Comparison of ENCODE assay signal across 14 mouse cellular contexts in genomic region chr17:44165730-44166347, GRCm38 (mm10). TPM values are rescaled to one million over a fixed set of nuclear protein-coding genes. Genes with fewer than 3 reads are reported as not detected.
DNase-seq lines count a peak whose midpoint lies in the region; ATAC-seq lines count a peak whose summit lies in the region.
"Had no signal": no experiment of that assay in that cellular context is flagged by ENCODE, and none has a peak within 500 bp of the region (broad histone marks: within the 10 kb centered on the region; RNA-seq: fewer than 3 reads in every experiment).

No protein-coding gene starts in this region.

- ATAC-seq in intestine, embryonic 16.5 days, result peak; percentile 91
- ATAC-seq in megakaryocyte, adult 5-6 weeks (ENCODE audit: poor library complexity, severe bottlenecking), result peak; percentile 59
- no peak for ATAC-seq in forebrain, embryonic 12.5 days (ENCODE audit: low FRiP score)
- ATAC-seq: liver, embryonic 12.5 days had no signal

- peak; percentile 21 to 41 for DNase-seq in heart, adult 18-20 months
- DNase-seq in heart, postnatal 14 days, result no peak
- peak; percentile 25 for DNase-seq in ES-CJ7 (ENCODE audit: low read depth, low spot score)
- no peak for DNase-seq in adrenal gland, postnatal 36 days
- no peak for DNase-seq in spleen, postnatal 4 days (ENCODE audit: low spot score in 2 of 2)
- DNase-seq: adrenal gland, postnatal 10 days; cerebellum, adult 2 months; layer of hippocampus, adult 9-11 months; thymus, adult 18-20 months had no signal

- intact Hi-C loops in heart, postnatal 14 days (cut with DNase I), result no loop called here

- H3K9ac ChIP-seq in intestine, embryonic 16.5 days (ENCODE audit: low read depth, low read length), result no peak overlapping the region
- no peak overlapping the region for H3K9ac ChIP-seq in forebrain, embryonic 12.5 days
- H3K9ac ChIP-seq: liver, embryonic 12.5 days had no signal

- H3K4me1 ChIP-seq in intestine, embryonic 16.5 days (ENCODE audit: control insufficient read depth, insufficient read depth, low read length), result 0 out of 2 replicates have a peak, but pooled peaks cover 6% of the 10 kb centered on the region
- no peaks in the 10 kb centered on the region for H3K4me1 ChIP-seq in forebrain, embryonic 12.5 days
- H3K4me1 ChIP-seq: liver, embryonic 12.5 days had no signal

- H3K27ac ChIP-seq in intestine, embryonic 16.5 days (ENCODE audit: low read length), result no peak overlapping the region
- H3K27ac ChIP-seq in forebrain, embryonic 12.5 days, result no peak overlapping the region
- H3K27ac ChIP-seq: forebrain, embryonic 10.5 days; liver, embryonic 12.5 days had no signal

- H3K36me3 ChIP-seq in intestine, embryonic 16.5 days (ENCODE audit: control insufficient read depth, insufficient read depth, low read length), result peaks cover 3% of the 10 kb centered on the region; the same call in 1 of the 2 replicates
- no peaks in the 10 kb centered on the region for H3K36me3 ChIP-seq in forebrain, embryonic 12.5 days (replicated peaks)
- H3K36me3 ChIP-seq: forebrain, embryonic 10.5 days; liver, embryonic 12.5 days had no signal

- H3K4me3 ChIP-seq in intestine, embryonic 16.5 days (ENCODE audit: low read length), result no peak overlapping the region
- no peak overlapping the region for H3K4me3 ChIP-seq in forebrain, embryonic 12.5 days (replicated peaks)
- H3K4me3 ChIP-seq: forebrain, embryonic 10.5 days; liver, embryonic 12.5 days had no signal

- H3K4me2 ChIP-seq in intestine, embryonic 16.5 days (ENCODE audit: low read depth, low read length), result no peak overlapping the region
- H3K4me2 ChIP-seq in forebrain, embryonic 12.5 days, result no peak overlapping the region
- H3K4me2 ChIP-seq: liver, embryonic 12.5 days had no signal

- WGBS in intestine, embryonic 16.5 days, result 56% methylated on average over 11 of the region's 11 CpGs
- 84% methylated on average over 11 of the region's 11 CpGs for WGBS in forebrain, embryonic 12.5 days

- H3K9me3 ChIP-seq in intestine, embryonic 16.5 days (ENCODE audit: control insufficient read depth, low read length), result no peaks in the 10 kb centered on the region
- no peaks in the 10 kb centered on the region for H3K9me3 ChIP-seq in forebrain, embryonic 12.5 days
- H3K9me3 ChIP-seq: forebrain, embryonic 10.5 days; liver, embryonic 12.5 days had no signal

- no peaks in the 10 kb centered on the region for H3K27me3 ChIP-seq in intestine, embryonic 16.5 days (replicated peaks; ENCODE audit: control insufficient read depth, insufficient read depth, low read length)
- H3K27me3 ChIP-seq in forebrain, embryonic 12.5 days, result no peaks in the 10 kb centered on the region
- H3K27me3 ChIP-seq: liver, embryonic 12.5 days had no signal

RNA-seq across cellular contexts. Expression of gene Clic5, which starts 22.5 kb away (rescaled TPM):
- 100 to 1,000 TPM; 141 to 144 TPM for total RNA-seq in heart, adult 18-20 months (2021)
- total RNA-seq in heart, postnatal 14 days (2021), result 10 to 100 TPM; 91.9 to 92.5 TPM
- polyA plus RNA-seq in intestine, embryonic 16.5 days (2015; fragmentation: Nextera tagmentation; extraction: Ambion mirVana), result 25.9 and 31.2 TPM in 2 replicates
- total RNA-seq in megakaryocyte, adult 5-6 weeks (2015), result 0.09 and 0.14 TPM in 2 replicates
- total RNA-seq in megakaryocyte, adult 5-6 weeks (2017), result 0.04 and 0.15 TPM in 2 replicates
- polyA plus RNA-seq in forebrain, embryonic 12.5 days (2016; fragmentation: Nextera tagmentation; extraction: Ambion mirVana), result 0.21 and 0.43 TPM in 2 replicates
- total RNA-seq in adrenal gland, postnatal 36 days (2021), result 10 to 100 TPM; 13.6 to 22.8 TPM

Comparison
In these comparisons a context has a peak if more than half of its experiments do, and no peak if none do; other contexts are left out.
1. DNase-seq: peak in heart, adult 18-20 months (2 of 2) and ES-CJ7 (single experiment); none in heart, postnatal 14 days (0 of 2), adrenal gland, postnatal 36 days (0 of 2) and spleen, postnatal 4 days (0 of 2).
2. RNA of gene Clic5, which starts 22.5 kb away (total RNA-seq): 141 to 144 TPM in heart, adult 18-20 months, 91.9 to 92.5 TPM in heart, postnatal 14 days and 13.6 to 22.8 TPM in adrenal gland, postnatal 36 days; 0.04 to 0.15 TPM in megakaryocyte, adult 5-6 weeks; every median in the first group is over 10 times any median in the second.